8 mouse cellular contexts compared by ENCODE assay signal in genomic region chr7:30194101-30194831, GRCm38 (mm10). TPM values are rescaled to one million over a fixed set of nuclear protein-coding genes. Genes with fewer than 3 reads are reported as not detected.
DNase-seq lines count a peak whose midpoint lies in the region; ATAC-seq lines count a peak whose summit lies in the region.

No protein-coding gene starts in this region.

- ATAC-seq in forebrain, embryonic 12.5 days (ENCODE audit: low FRiP score): peak; percentile 21
- peak; percentile 24 for ATAC-seq in hindbrain, embryonic 15.5 days (ENCODE audit: low FRiP score, low read depth)

- peak overlapping the region; percentile 74 for H3K4me3 ChIP-seq in forebrain, embryonic 12.5 days (replicated peaks)
- H3K4me3 ChIP-seq in hindbrain, embryonic 15.5 days: peak overlapping the region; percentile 70

- peaks cover 25% of the 10 kb centered on the region for H3K36me3 ChIP-seq in forebrain, embryonic 12.5 days (replicated peaks)
- peaks cover 28% of the 10 kb centered on the region for H3K36me3 ChIP-seq in hindbrain, embryonic 15.5 days

- peaks cover 21% of the 10 kb centered on the region for H3K4me1 ChIP-seq in forebrain, embryonic 12.5 days
- H3K4me1 ChIP-seq in hindbrain, embryonic 15.5 days (replicated peaks): peaks cover 23% of the 10 kb centered on the region

- H3K27me3 ChIP-seq in forebrain, embryonic 12.5 days: no peaks in the 10 kb centered on the region
- no peaks in the 10 kb centered on the region for H3K27me3 ChIP-seq in hindbrain, embryonic 15.5 days

- H3K9ac ChIP-seq in forebrain, embryonic 12.5 days: peak overlapping the region; percentile 74
- H3K9ac ChIP-seq in hindbrain, embryonic 15.5 days: peak overlapping the region; percentile 72

- WGBS in forebrain, embryonic 12.5 days: 2% methylated on average over 26 of the region's 26 CpGs
- WGBS in hindbrain, embryonic 15.5 days: under 1% methylated on average over 25 of the region's 26 CpGs

- peak; percentile 40 for DNase-seq in retina, embryonic 14.5 days (ENCODE audit: low spot score)
- DNase-seq in retina, postnatal 1 day: no peak
- DNase-seq in c-Kit-positive CD71-positive TER-119-positive erythroid progenitor cells, embryonic 14.5 days (ENCODE audit: low spot score): peak; percentile 53
- DNase-seq in liver: peak; percentile 40
- DNase-seq in naive thymus-derived CD4-positive, alpha-beta T cell, adult 2 months (ENCODE audit: low read depth): peak; percentile 58
- DNase-seq in T-cell, adult 2 months (ENCODE audit: low spot score): no peak

- H3K4me2 ChIP-seq in forebrain, embryonic 12.5 days: peak overlapping the region; percentile 81
- H3K4me2 ChIP-seq in hindbrain, embryonic 15.5 days: peak overlapping the region; percentile 75

- H3K9me3 ChIP-seq in forebrain, embryonic 12.5 days: no peaks in the 10 kb centered on the region
- no peaks in the 10 kb centered on the region for H3K9me3 ChIP-seq in hindbrain, embryonic 15.5 days

- peak overlapping the region; percentile 75 for H3K27ac ChIP-seq in forebrain, embryonic 12.5 days
- H3K27ac ChIP-seq in hindbrain, embryonic 15.5 days (replicated peaks): peak overlapping the region; percentile 84

RNA-seq across cellular contexts. Expression of gene Capns1, which starts 4.3 kb away (rescaled TPM):
- 44.5 and 51.3 TPM in 2 replicates for polyA plus RNA-seq in forebrain, embryonic 12.5 days (2016; fragmentation: Nextera tagmentation; extraction: Ambion mirVana)
- 86.4 and 88.3 TPM in 2 replicates for polyA plus RNA-seq in hindbrain, embryonic 15.5 days (2015; fragmentation: Nextera tagmentation; extraction: Ambion mirVana)

RNA-seq across cellular contexts. Expression of gene Cox7a1, which starts 10.3 kb away (rescaled TPM):
- polyA plus RNA-seq in forebrain, embryonic 12.5 days (2016; fragmentation: Nextera tagmentation; extraction: Ambion mirVana): 3.0 and 3.7 TPM in 2 replicates
- polyA plus RNA-seq in hindbrain, embryonic 15.5 days (2015; fragmentation: Nextera tagmentation; extraction: Ambion mirVana): 5.2 and 7.1 TPM in 2 replicates

RNA-seq across cellular contexts. Expression of gene Zfp146, which starts 24.7 kb away (rescaled TPM):
- 23.6 and 25.8 TPM in 2 replicates for polyA plus RNA-seq in forebrain, embryonic 12.5 days (2016; fragmentation: Nextera tagmentation; extraction: Ambion mirVana)
- 10.5 and 11.6 TPM in 2 replicates for polyA plus RNA-seq in hindbrain, embryonic 15.5 days (2015; fragmentation: Nextera tagmentation; extraction: Ambion mirVana)

RNA-seq across cellular contexts. Expression of gene Polr2i, which starts 37.5 kb away (rescaled TPM):
- 164 TPM in 2 replicates for polyA plus RNA-seq in forebrain, embryonic 12.5 days (2016; fragmentation: Nextera tagmentation; extraction: Ambion mirVana)
- 176 and 178 TPM in 2 replicates for polyA plus RNA-seq in hindbrain, embryonic 15.5 days (2015; fragmentation: Nextera tagmentation; extraction: Ambion mirVana)

RNA-seq across cellular contexts. Expression of gene Tbcb, which starts 37.8 kb away (rescaled TPM):
- 245 and 256 TPM in 2 replicates for polyA plus RNA-seq in forebrain, embryonic 12.5 days (2016; fragmentation: Nextera tagmentation; extraction: Ambion mirVana)
- 430 and 435 TPM in 2 replicates for polyA plus RNA-seq in hindbrain, embryonic 15.5 days (2015; fragmentation: Nextera tagmentation; extraction: Ambion mirVana)

Comparison
In these comparisons a context has a peak if more than half of its experiments do, and no peak if none do; other contexts are left out.
1. DNase-seq: peak in retina, embryonic 14.5 days (single experiment), c-Kit-positive CD71-positive TER-119-positive erythroid progenitor cells, embryonic 14.5 days (single experiment), liver (single experiment) and naive thymus-derived CD4-positive, alpha-beta T cell, adult 2 months (single experiment); none in retina, postnatal 1 day (single experiment) and T-cell, adult 2 months (single experiment).